21 mouse cellular contexts compared by ENCODE assay signal in genomic region chr7:60125332-60125731, GRCm38 (mm10). TPM values are rescaled to one million over a fixed set of nuclear protein-coding genes. Genes with fewer than 3 reads are reported as not detected.
"Had no signal": no experiment of that assay in that cellular context is flagged by ENCODE, and none has a peak within 500 bp of the region (broad histone marks: within the 10 kb centered on the region; RNA-seq: fewer than 3 reads in every experiment).

No protein-coding gene starts in this region.

- H3K36me3 ChIP-seq: lung, embryonic 15.5 days; midbrain, embryonic 10.5 days; midbrain, embryonic 12.5 days; neural tube, embryonic 13.5 days; neural tube, embryonic 15.5 days; stomach, embryonic 15.5 days had no signal

- H3K27ac ChIP-seq: lung, embryonic 15.5 days; midbrain, embryonic 10.5 days; midbrain, embryonic 12.5 days; neural tube, embryonic 13.5 days; neural tube, embryonic 15.5 days; stomach, embryonic 15.5 days; stomach, postnatal 0 days had no signal

- DNase-seq: lung, adult 2 months; lung, postnatal 10 days; lung, postnatal 4 days; midbrain, embryonic 14.5 days; retina, postnatal 1 day; right cerebral cortex, adult 18-20 months; right cerebral cortex, postnatal 25 days; thymus, adult 2 months; thymus, postnatal 25 days; thymus, postnatal 4 days had no signal

- H3K27me3 ChIP-seq: lung, embryonic 15.5 days; midbrain, embryonic 12.5 days; neural tube, embryonic 13.5 days; neural tube, embryonic 15.5 days; stomach, embryonic 15.5 days had no signal

- H3K9ac ChIP-seq: lung, embryonic 15.5 days; midbrain, embryonic 12.5 days; neural tube, embryonic 13.5 days; neural tube, embryonic 15.5 days; stomach, embryonic 15.5 days had no signal

- H3K4me1 ChIP-seq: lung, embryonic 15.5 days; midbrain, embryonic 10.5 days; midbrain, embryonic 12.5 days; neural tube, embryonic 13.5 days; neural tube, embryonic 15.5 days; stomach, embryonic 15.5 days had no signal

- H3K4me3 ChIP-seq: lung, embryonic 15.5 days; midbrain, embryonic 10.5 days; midbrain, embryonic 12.5 days; myocyte; neural tube, embryonic 13.5 days; neural tube, embryonic 15.5 days; stomach, embryonic 15.5 days had no signal

- H3K9me3 ChIP-seq: lung, embryonic 15.5 days; midbrain, embryonic 12.5 days; neural tube, embryonic 13.5 days; neural tube, embryonic 15.5 days; stomach, embryonic 15.5 days had no signal

- ATAC-seq: midbrain, embryonic 16.5 days had no signal

- H3K4me2 ChIP-seq: lung, embryonic 15.5 days; midbrain, embryonic 12.5 days; neural tube, embryonic 13.5 days; neural tube, embryonic 15.5 days; stomach, embryonic 15.5 days had no signal

RNA-seq across cellular contexts. Expression of gene Snrpn, which starts 14.7 kb away (rescaled TPM):
- total RNA-seq: megakaryocyte, adult 5-6 weeks; megakaryocyte-erythroid progenitor cell, adult 5-6 weeks had no signal
